Mouse (Mus musculus) lung, embryonic 16.5 days (tissue): ENCODE measurements around the gene Fgl2. TPM values are rescaled to one million over a fixed set of nuclear protein-coding genes. Genes with fewer than 3 reads are reported as not detected.
A peak's percentile ranks its signal among the peaks of the same experiment; 100 is the strongest.
"Not testable (repeated sequence)": the region's sequence is repeated elsewhere in the genome, so short reads cannot be mapped to it uniquely, and the experiment has no call there.

Experiments
- ATAC-seq: fragments of 200-750 bp; cut with Nextera tagmentation; 2 replicates; pipeline ENCODE4 v1.8.0; 2017; ENCODE audit warnings: low read depth, mild to moderate bottlenecking, moderate library complexity
- H3K27ac ChIP-seq: fragments of 300-500 bp; sonication (generic); 2 replicates; pipeline ENCODE4 v1.5.1; 2014; ENCODE audit warnings: mild to moderate bottlenecking, control low read depth, low read length
- H3K27me3 ChIP-seq: fragments of 300-500 bp; sonication (generic); 2 replicates; pipeline ENCODE4 v1.6.1; 2014; ENCODE audit warnings: low read depth, low read length, mixed read lengths; ENCODE audit not compliant: control insufficient read depth, insufficient read depth
- H3K36me3 ChIP-seq: fragments of 300-500 bp; sonication (generic); 2 replicates; pipeline ENCODE4 v1.6.1; 2014; ENCODE audit warnings: low read length; ENCODE audit not compliant: control insufficient read depth, insufficient read depth
- H3K4me1 ChIP-seq: fragments of 300-500 bp; sonication (generic); replicated peaks from 2 replicates; pipeline ENCODE4 v1.6.1; 2014; ENCODE audit warnings: low read length, mixed read lengths; ENCODE audit not compliant: control insufficient read depth, insufficient read depth
- H3K4me2 ChIP-seq: fragments of 300-500 bp; sonication (generic); 2 replicates; pipeline ENCODE4 v1.6.1; 2014; ENCODE audit warnings: low read depth, low read length, control low read depth
- H3K4me3 ChIP-seq: fragments of 300-500 bp; sonication (generic); 2 replicates; pipeline ENCODE4 v1.5.1; 2014; ENCODE audit warnings: mild to moderate bottlenecking, low read length, control low read depth
- H3K9ac ChIP-seq: fragments of 300-500 bp; sonication (generic); 2 replicates; pipeline ENCODE4 v1.6.1; 2014; ENCODE audit warnings: low read length, control low read depth
- H3K9me3 ChIP-seq: fragments of 300-500 bp; sonication (generic); 2 replicates; pipeline ENCODE4 v1.6.1; 2016; ENCODE audit warnings: low read length; ENCODE audit not compliant: control insufficient read depth
- WGBS: fragments of 180-500 bp; shearing (Covaris S2); extraction: QIAGEN DNeasy Blood & Tissue Kit; methylation state at CpG from one replicate; pipeline ENCODE4 v1.1.7; 2014; 5-methylcytosine and 5-hydroxymethylcytosine counted together
- polyA plus RNA-seq: library from polyadenylated mRNA; unstranded; fragments of >200 nt; fragmentation: Nextera tagmentation; extraction: Ambion mirVana; gene quantifications from 2 replicates; pipeline ENCODE4 v1.2.1, GENCODE M21; 2015

Gene Fgl2
- 5.7 and 6.7 TPM in 2 replicates for polyA plus RNA-seq

DNA sequence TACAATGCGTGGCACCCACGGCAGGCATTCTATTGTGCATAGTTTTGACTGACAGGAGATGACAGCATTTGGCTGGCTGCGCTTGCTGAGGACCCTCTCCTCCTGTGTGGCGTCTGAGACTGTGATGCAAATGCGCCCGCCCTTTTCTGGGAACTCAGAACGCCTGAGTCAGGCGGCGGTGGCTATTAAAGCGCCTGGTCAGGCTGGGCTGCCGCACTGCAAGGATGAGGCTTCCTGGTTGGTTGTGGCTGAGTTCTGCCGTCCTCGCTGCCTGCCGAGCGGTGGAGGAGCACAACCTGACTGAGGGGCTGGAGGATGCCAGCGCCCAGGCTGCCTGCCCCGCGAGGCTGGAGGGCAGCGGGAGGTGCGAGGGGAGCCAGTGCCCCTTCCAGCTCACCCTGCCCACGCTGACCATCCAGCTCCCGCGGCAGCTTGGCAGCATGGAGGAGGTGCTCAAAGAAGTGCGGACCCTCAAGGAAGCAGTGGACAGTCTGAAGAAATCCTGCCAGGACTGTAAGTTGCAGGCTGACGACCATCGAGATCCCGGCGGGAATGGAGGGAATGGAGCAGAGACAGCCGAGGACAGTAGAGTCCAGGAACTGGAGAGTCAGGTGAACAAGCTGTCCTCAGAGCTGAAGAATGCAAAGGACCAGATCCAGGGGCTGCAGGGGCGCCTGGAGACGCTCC lies at the start of gene Fgl2:
Gene Fgl2, plus strand, starts transcription at position 150 of the 687 bp plus-strand sequence.
- 4% methylated on average over 31 of the region's 31 CpGs for WGBS
- peak; percentile 87 for ATAC-seq
- H3K9ac ChIP-seq, result peak within 1 kb of the TSS; percentile 67

DNA sequence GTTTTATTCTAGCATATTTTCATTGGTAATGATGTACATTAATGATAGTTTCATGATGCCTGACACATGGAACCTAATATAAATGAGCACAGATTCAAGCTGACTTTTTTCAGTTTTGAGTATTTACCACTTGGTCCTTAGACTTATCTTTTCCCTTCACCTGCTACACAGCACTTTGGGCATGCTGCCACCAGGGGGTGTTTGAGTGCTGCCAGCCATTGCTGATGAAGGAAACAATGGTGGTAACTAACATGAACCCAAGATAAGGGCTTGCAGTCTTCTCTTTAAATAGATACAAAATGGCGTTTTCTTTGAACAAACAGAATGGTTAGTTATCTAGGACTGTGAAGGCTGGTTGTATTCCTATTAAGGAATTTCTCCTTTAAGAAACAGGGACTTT lies 45.9 kb upstream of the Fgl2 start:
- Histone ChIP-seq H3K4me3 (no peak overlapping the region), H3K27me3 (no peaks in the 10 kb centered on the region), H3K4me1 (0 out of 2 replicates have a peak, but pooled peaks cover under 1% of the 10 kb centered on the region), H3K9ac (no peak overlapping the region), H3K4me2 (no peak overlapping the region), H3K36me3 (no peaks in the 10 kb centered on the region), H3K9me3 (no peaks in the 10 kb centered on the region), H3K27ac (no peak overlapping the region)
- 21% methylated on average over 1 of the region's 1 CpGs for WGBS
- ATAC-seq, result no peak

More for the DNA sequence above, at the start of gene Fgl2:
- Histone ChIP-seq H3K36me3 (no peaks in the 10 kb centered on the region), H3K4me1 (peaks cover 6% of the 10 kb centered on the region), H3K4me3 (peak within 1 kb of the TSS; percentile 53), H3K9me3 (no peaks in the 10 kb centered on the region), H3K4me2 (peak within 1 kb of the TSS; percentile 96), H3K27me3 (no peaks in the 10 kb centered on the region; the same call in 1 of the 2 replicates), H3K27ac (no peak within 1 kb of the TSS)

DNA sequence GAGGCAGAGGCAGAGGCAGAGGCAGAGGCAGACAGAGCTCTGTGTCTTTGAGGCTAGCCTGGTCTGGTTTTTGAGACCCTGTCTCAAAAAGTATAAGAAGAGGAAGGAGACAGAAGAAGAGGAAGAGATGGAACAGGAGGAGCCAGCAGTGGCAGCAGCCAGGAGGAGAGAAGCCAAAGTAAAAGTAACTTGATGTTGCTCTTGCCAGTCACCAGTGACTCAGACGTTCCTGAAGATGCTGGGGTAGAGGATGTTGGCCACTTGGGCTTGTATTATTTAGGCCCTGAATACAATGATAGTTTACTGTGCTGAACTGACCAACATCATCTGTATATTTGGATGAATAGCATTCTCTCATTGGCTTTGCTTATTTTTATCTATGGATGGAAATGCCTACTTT lies 43.9 kb upstream of the Fgl2 start:
- ATAC-seq, result no peak
- WGBS, result 76% methylated on average over 1 of the region's 1 CpGs
- Histone ChIP-seq H3K9ac (no peak overlapping the region), H3K4me2 (no peak overlapping the region), H3K36me3 (no peaks in the 10 kb centered on the region), H3K9me3 (no peaks in the 10 kb centered on the region), H3K27ac (no peak overlapping the region), H3K27me3 (no peaks in the 10 kb centered on the region), H3K4me3 (no peak overlapping the region), H3K4me1 (0 out of 2 replicates have a peak, but pooled peaks cover 4% of the 10 kb centered on the region)

DNA sequence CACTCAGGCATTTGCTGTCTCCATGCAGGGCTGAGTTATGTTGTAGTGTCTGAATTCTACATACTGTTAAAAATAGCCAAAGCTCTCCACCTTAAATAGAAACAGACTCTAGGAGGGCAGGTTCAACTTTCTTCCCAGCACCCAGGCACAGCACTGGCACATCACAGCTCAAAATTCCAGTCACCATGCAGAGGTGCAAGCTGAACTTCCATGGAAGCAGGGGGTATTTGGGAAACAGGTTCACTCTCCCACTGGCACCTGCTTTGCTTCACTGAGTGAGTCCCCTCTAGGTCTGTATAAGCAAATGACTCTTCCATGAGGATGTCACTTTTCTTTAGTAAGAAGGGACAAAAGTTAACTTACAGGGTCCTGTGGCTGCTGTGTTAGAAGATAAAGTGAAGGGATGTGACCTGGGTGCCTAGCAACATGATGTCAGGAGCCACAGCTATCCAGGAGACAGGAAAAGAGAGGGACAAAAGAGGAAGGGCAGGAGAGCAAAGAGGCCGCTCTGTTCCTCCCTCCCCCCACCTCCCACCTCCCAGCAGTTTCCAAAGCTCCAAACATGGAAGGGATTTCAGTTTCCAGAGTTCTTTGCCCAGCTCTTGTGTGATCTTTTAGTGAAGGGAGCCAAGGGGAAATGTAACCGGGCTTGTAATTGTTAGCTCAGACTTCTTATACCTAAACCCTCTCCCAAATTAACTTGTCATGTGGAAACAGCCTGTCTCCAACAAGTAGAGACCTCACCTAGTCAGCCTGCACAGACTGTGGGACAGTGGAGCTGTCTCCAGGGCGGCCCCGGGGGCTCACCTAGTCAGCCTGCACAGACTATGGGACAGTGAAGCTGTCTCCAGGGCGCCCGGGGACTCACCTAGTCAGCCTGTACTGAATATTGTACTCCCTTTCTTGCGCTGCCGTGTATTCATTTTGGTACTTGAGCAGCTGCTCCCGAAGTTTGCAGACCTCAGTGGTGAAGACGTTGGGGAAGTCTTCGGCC lies 42.5 kb upstream of the Fgl2 start:
- Histone ChIP-seq H3K9me3 (no peaks in the 10 kb centered on the region), H3K27me3 (no peaks in the 10 kb centered on the region), H3K4me3 (no peak overlapping the region), H3K4me2 (no peak overlapping the region), H3K4me1 (0 out of 2 replicates have a peak, but pooled peaks cover 4% of the 10 kb centered on the region), H3K9ac (no peak overlapping the region), H3K36me3 (no peaks in the 10 kb centered on the region), H3K27ac (no peak overlapping the region)
- 47% methylated on average over 11 of the region's 11 CpGs for WGBS
- ATAC-seq, result no peak

DNA sequence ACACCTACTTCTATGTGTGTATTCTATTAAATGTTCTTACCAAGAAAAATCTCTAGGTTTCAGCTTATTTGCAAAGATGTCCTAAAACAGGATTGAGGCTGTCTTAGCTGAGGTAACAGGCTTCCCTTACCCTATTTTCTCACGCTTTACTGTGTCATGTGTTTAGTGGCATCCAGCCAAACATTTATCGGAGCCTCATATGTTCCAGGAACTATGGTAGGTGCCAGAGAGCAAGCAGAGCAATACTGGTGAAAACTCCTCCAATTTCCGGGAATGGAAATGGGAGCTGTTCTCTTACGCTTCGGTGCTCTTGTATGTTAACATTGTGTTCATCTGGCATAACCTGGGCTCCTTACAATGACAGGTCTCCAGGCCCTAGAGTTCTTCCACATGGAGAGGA lies 40.8 kb upstream of the Fgl2 start:
- Histone ChIP-seq H3K4me3 (no peak overlapping the region), H3K4me2 (no peak overlapping the region), H3K36me3 (no peaks in the 10 kb centered on the region), H3K27me3 (no peaks in the 10 kb centered on the region), H3K4me1 (0 out of 2 replicates have a peak, but pooled peaks cover 4% of the 10 kb centered on the region), H3K27ac (no peak overlapping the region), H3K9ac (no peak overlapping the region), H3K9me3 (no peaks in the 10 kb centered on the region)
- 50% methylated on average over 5 of the region's 5 CpGs for WGBS
- ATAC-seq, result no peak; the same call in 1 of the 2 replicates

DNA sequence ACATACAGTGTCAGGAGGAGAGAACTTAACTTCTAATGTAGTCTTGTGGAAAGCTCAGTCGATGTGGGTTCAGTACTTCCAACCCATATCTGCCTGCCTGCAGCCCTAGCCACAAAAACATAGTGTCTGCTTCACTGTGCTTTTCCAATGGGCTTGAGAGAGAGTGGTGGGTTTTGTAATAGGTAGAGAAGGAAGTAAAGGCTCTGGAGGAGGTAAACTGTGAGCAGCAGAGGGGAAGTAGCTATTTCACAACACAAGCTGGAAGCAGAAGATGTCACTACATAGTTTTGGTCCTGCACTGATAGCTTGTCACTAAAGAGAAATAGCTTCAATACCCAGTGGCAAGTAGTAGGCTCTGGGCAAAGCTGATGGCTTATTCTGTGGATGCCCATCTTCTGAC lies 40.3 kb upstream of the Fgl2 start:
- 83% methylated on average over 1 of the region's 1 CpGs for WGBS
- Histone ChIP-seq H3K9me3 (no peaks in the 10 kb centered on the region), H3K36me3 (no peaks in the 10 kb centered on the region), H3K4me2 (no peak overlapping the region), H3K27ac (no peak overlapping the region), H3K4me3 (no peak overlapping the region), H3K27me3 (no peaks in the 10 kb centered on the region), H3K4me1 (0 out of 2 replicates have a peak, but pooled peaks cover 4% of the 10 kb centered on the region), H3K9ac (no peak overlapping the region)
- ATAC-seq, result no peak

DNA sequence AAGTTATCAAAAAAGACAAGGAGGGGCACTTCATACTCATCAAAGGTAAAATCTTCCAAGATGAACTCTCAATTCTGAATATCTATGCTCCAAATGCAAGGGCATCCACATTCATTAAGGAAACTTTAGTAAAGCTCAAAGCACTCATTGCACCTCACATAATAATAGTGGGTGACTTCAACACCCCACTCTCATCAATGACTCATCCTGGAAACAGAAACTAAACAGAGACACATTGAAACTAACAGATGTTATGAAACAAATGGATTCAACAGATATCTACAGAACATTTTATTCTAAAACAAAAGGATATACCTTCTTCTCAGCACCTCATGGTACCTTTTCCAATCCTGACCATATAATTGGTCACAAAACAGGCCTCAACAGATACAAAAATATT lies 30.2 kb upstream of the Fgl2 start:
- not testable (repeated sequence) for H3K4me3 ChIP-seq, H3K4me2 ChIP-seq, H3K27ac ChIP-seq, H3K9me3 ChIP-seq, H3K27me3 ChIP-seq, H3K36me3 ChIP-seq, ATAC-seq, H3K4me1 ChIP-seq, H3K9ac ChIP-seq

DNA sequence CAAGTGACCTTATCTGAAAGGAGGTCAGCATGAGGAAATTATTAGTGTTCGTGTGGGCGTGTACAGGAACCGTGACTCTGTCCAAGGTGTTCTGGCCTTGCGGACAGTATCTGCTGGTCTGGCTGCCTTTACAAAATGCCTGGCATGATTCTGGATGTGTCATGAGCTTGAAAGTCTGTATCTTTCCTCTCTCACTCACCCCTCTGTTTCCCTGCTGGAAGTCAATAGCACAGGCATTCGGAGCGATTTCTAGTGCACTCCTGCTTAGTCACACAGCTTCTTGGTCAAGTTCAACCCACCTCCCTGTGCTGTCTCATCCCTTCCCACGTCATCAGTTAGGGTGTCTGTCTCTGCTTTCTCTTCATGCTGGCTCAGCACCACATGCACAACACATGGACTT lies 24.1 kb upstream of the Fgl2 start:
- Histone ChIP-seq H3K36me3 (no peaks in the 10 kb centered on the region), H3K27me3 (no peaks in the 10 kb centered on the region), H3K9ac (no peak overlapping the region), H3K9me3 (no peaks in the 10 kb centered on the region), H3K4me2 (no peak overlapping the region), H3K4me1 (no peaks in the 10 kb centered on the region), H3K4me3 (no peak overlapping the region), H3K27ac (no peak overlapping the region)
- no peak for ATAC-seq
- WGBS, result 75% methylated on average over 7 of the region's 7 CpGs

DNA sequence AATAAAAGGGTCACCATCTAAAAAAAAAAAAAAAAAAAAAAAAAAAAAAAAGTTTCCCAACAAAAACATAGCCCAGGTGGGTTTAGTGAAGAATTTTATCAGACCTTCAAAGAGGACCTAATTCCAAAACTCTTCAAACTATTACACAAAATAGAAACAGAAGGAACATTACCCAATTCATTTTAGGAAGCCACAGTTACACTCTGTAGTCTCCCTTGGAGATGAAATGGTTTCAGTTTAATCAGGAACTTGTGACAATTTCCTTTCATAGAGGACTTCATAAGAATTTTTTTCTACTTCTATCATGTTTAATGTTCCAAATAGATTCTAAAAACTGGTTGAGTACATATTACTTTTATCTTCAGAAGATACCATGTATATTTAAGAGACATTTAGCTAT lies 20.8 kb upstream of the Fgl2 start:
- Histone ChIP-seq H3K36me3 (no peaks in the 10 kb centered on the region), H3K4me3 (no peak overlapping the region), H3K27me3 (no peaks in the 10 kb centered on the region), H3K9ac (no peak overlapping the region), H3K4me2 (no peak overlapping the region), H3K9me3 (no peaks in the 10 kb centered on the region), H3K4me1 (no peaks in the 10 kb centered on the region), H3K27ac (no peak overlapping the region)
- ATAC-seq, result no peak
